Mouse (Mus musculus) heart, embryonic 14.5 days (tissue): ENCODE data around the gene Zmynd10. TPM values are rescaled to one million over a fixed set of nuclear protein-coding genes. Genes with fewer than 3 reads are reported as not detected.

Experiments used
- ATAC-seq: fragments of 200-750 bp; cut with Nextera tagmentation; 2 replicates; pipeline ENCODE4 v1.8.0; 2017; ENCODE audit warnings: low read depth, moderate TSS enrichment; ENCODE audit not compliant: insufficient number of reproducible peaks, insufficient read depth, low FRiP score
- H3K27ac ChIP-seq, 2 experiments: fragments of 200-500 bp in 1 of 2; fragments of 300-500 bp in 1 of 2; sonication (generic) in 1 of 2; replicated peaks in 1 of 2; 2 replicates each; pipeline ENCODE4 v1.5.1; 2012 to 2014; ENCODE audit warnings: low read depth in 2 of 2, low read length in 2 of 2, control low read depth in 1 of 2, mild to moderate bottlenecking in 1 of 2, mixed read lengths in 1 of 2; ENCODE audit not compliant: control insufficient read depth in 1 of 2, insufficient read depth in 1 of 2
- H3K27me3 ChIP-seq: fragments of 300-500 bp; sonication (generic); 2 replicates; pipeline ENCODE4 v1.6.1; 2014; ENCODE audit warnings: mild to moderate bottlenecking, low read length, control low read depth; ENCODE audit not compliant: control insufficient read depth, insufficient read depth
- H3K36me3 ChIP-seq: fragments of 300-500 bp; sonication (generic); 2 replicates; pipeline ENCODE4 v1.6.1; 2014; ENCODE audit warnings: mild to moderate bottlenecking, control low read depth, low read length, mixed read lengths; ENCODE audit not compliant: control insufficient read depth, insufficient read depth
- H3K4me1 ChIP-seq, 2 experiments: fragments of 200-500 bp in 1 of 2; fragments of 300-500 bp in 1 of 2; sonication (generic) in 1 of 2; 2 replicates each; pipeline ENCODE4 v1.6.1; 2012 to 2014; ENCODE audit warnings: low read length in 2 of 2, control low read depth in 1 of 2, mixed read lengths in 1 of 2; ENCODE audit not compliant: control insufficient read depth in 2 of 2, insufficient read depth in 2 of 2
- H3K4me2 ChIP-seq: fragments of 300-500 bp; sonication (generic); 2 replicates; pipeline ENCODE4 v1.6.1; 2014; ENCODE audit warnings: mild to moderate bottlenecking, low read length
- H3K4me3 ChIP-seq, 2 experiments: fragments of 200-500 bp in 1 of 2; fragments of 300-500 bp in 1 of 2; sonication (generic) in 1 of 2; 2 replicates each; pipeline ENCODE4 v1.5.1; 2012 to 2014; ENCODE audit warnings: low read length in 2 of 2, mild to moderate bottlenecking in 2 of 2, control low read depth in 1 of 2, low read depth in 1 of 2, moderate library complexity in 1 of 2; ENCODE audit not compliant: control insufficient read depth in 1 of 2, insufficient read depth in 1 of 2
- H3K9ac ChIP-seq: fragments of 300-500 bp; sonication (generic); 2 replicates; pipeline ENCODE4 v1.6.1; 2014; ENCODE audit warnings: mild to moderate bottlenecking, low read length
- H3K9me3 ChIP-seq: fragments of 300-500 bp; sonication (generic); 2 replicates; pipeline ENCODE4 v1.6.1; 2016; ENCODE audit warnings: low read length, control low read depth; ENCODE audit not compliant: control insufficient read depth
- WGBS: fragments of 180-500 bp; shearing (Covaris S2); extraction: QIAGEN DNeasy Blood & Tissue Kit; methylation state at CpG from one replicate; pipeline ENCODE4 v1.1.7; 2014; 5-methylcytosine and 5-hydroxymethylcytosine counted together
- polyA plus RNA-seq: library from polyadenylated mRNA; unstranded; fragments of >200 nt; fragmentation: Nextera tagmentation; extraction: Ambion mirVana; gene quantifications from 2 replicates; pipeline ENCODE4 v1.2.1, GENCODE M21; 2014

Zmynd10 gene
- polyA plus RNA-seq, 1 experiment from 2014 or later = not detected

GRCm38 (mm10) chr9:107512326-107512725 is 34.8 kb upstream of the Zmynd10 start:
- Histone ChIP-seq H3K4me2 (no peak overlapping the region), H3K9me3 (no peaks in the 10 kb centered on the region), H3K36me3 (no peaks in the 10 kb centered on the region), H3K27me3 (peaks cover 4% of the 10 kb centered on the region; the same call in 1 of the 2 replicates), H3K4me3 (no peak overlapping the region), H3K4me1 (peaks cover under 1 to 4% of the 10 kb centered on the region in 2 experiments; a peak in 2 of 4 replicates), H3K9ac (no peak overlapping the region), H3K27ac (no peak overlapping the region)
- WGBS = 81% methylated on average over 16 of the region's 16 CpGs
- ATAC-seq = no peak

- 26% methylated on average over 14 of the region's 14 CpGs for WGBS
- no peak for ATAC-seq
- no peaks in the 10 kb centered on the region for H3K9me3 ChIP-seq
- no peak overlapping the region for H3K4me2 ChIP-seq
- no peak overlapping the region for H3K9ac ChIP-seq
- H3K27ac ChIP-seq = no peak overlapping the region
- H3K4me1 ChIP-seq = peaks cover 0 to 4% of the 10 kb centered on the region in 2 experiments; a peak in 1 of 4 replicates
- H3K27me3 ChIP-seq = peaks cover 4% of the 10 kb centered on the region; the same call in 1 of the 2 replicates
- no peaks in the 10 kb centered on the region for H3K36me3 ChIP-seq
- no peak overlapping the region for H3K4me3 ChIP-seq
Observed at GRCm38 (mm10) chr9:107514303-107514955, 32.7 kb upstream of the Zmynd10 start.

GRCm38 (mm10) chr9:107520331-107520730 is 26.8 kb upstream of the Zmynd10 start:
- Histone ChIP-seq H3K4me3 (no peak overlapping the region), H3K27ac (no peak overlapping the region), H3K9me3 (no peaks in the 10 kb centered on the region), H3K4me1 (peaks cover 9 to 11% of the 10 kb centered on the region in 2 experiments; a peak in 3 of 4 replicates), H3K4me2 (no peak overlapping the region), H3K9ac (no peak overlapping the region), H3K36me3 (no peaks in the 10 kb centered on the region), H3K27me3 (peaks cover 4% of the 10 kb centered on the region)
- whole genome bisulfite sequencing = 67% methylated on average over 6 of the region's 6 CpGs
- no peak for ATAC-seq

- WGBS = 58% methylated on average over 5 of the region's 5 CpGs
- Histone ChIP-seq H3K9me3 (no peaks in the 10 kb centered on the region), H3K27me3 (peaks cover 12% of the 10 kb centered on the region), H3K36me3 (no peaks in the 10 kb centered on the region), H3K4me3 (no peak overlapping the region), H3K9ac (no peak overlapping the region), H3K27ac (no peak overlapping the region), H3K4me1 (peaks cover 9 to 12% of the 10 kb centered on the region in 2 experiments), H3K4me2 (peak overlapping the region; percentile 59)
- ATAC-seq = no peak
Observed at GRCm38 (mm10) chr9:107521190-107521589, 25.9 kb upstream of the Zmynd10 start.

DNA sequence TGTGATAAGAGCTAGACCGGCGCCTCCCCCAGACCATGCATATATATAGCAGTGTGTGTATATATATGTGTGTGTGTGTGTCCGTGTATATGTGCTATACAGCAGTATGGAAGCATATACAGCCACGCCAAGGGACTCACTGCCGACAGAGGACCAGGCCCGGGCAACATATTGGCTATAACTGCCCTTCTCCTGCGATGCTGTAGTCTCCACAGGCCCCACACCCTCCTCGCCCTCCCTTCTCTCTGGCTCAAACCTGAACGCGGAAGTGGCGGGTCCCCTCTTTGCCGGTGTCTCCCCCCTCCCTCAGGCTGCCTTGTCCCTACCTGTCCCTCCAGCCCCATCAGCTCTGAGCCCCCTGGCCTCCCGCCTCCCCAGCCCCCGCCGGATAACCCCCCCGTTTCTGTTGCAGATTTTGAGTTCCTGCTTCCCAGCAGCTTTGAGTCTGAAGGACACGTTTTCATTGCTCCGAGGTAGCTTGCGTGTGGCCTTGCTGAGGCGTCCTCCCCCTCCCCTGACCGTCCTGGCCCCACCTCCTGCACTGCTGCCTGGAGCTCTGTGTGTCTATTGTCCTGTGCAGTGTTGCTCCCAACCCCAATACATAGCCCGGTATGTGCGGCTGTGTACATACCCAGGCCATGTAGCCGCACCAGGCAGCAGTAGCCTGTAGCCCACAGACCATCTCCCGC is 25.2 kb upstream of the Zmynd10 start:
- no peaks in the 10 kb centered on the region for H3K9me3 ChIP-seq
- peak overlapping the region; percentile 44 for H3K9ac ChIP-seq
- peak overlapping the region; percentile 59 for H3K4me2 ChIP-seq
- H3K36me3 ChIP-seq = no peaks in the 10 kb centered on the region
- WGBS = 24% methylated on average over 25 of the region's 25 CpGs
- H3K27ac ChIP-seq = peak overlapping the region; percentile 31 to 33; a peak in 2 of 4 replicates
- H3K27me3 ChIP-seq = peaks cover 16% of the 10 kb centered on the region
- ATAC-seq = peak; percentile 29; the same call in 1 of the 2 replicates
- H3K4me3 ChIP-seq = 0 out of 4 replicates have a peak overlapping the region, but pooled peaks have one; percentile 8 to 16
- H3K4me1 ChIP-seq = peaks cover 13 to 19% of the 10 kb centered on the region in 2 experiments

GRCm38 (mm10) chr9:107522400-107522711 is 24.7 kb upstream of the Zmynd10 start:
- H3K27ac ChIP-seq = peak overlapping the region in 1 of 2 experiments; percentile 33; a peak in 1 of 4 replicates
- peaks cover 16% of the 10 kb centered on the region for H3K27me3 ChIP-seq
- peaks cover 15 to 24% of the 10 kb centered on the region in 2 experiments for H3K4me1 ChIP-seq
- WGBS = 50% methylated on average over 2 of the region's 2 CpGs
- H3K36me3 ChIP-seq = no peaks in the 10 kb centered on the region
- peak overlapping the region; percentile 59 for H3K4me2 ChIP-seq
- no peak overlapping the region for H3K4me3 ChIP-seq
- H3K9ac ChIP-seq = peak overlapping the region; percentile 44
- no peaks in the 10 kb centered on the region for H3K9me3 ChIP-seq
- ATAC-seq = no peak

GRCm38 (mm10) chr9:107526198-107527026 is 20.7 kb upstream of the Zmynd10 start:
- Histone ChIP-seq H3K4me3 (peak overlapping the region; percentile 33 to 40), H3K4me2 (peak overlapping the region; percentile 65), H3K27me3 (peaks cover 20% of the 10 kb centered on the region), H3K36me3 (no peaks in the 10 kb centered on the region), H3K27ac (no peak overlapping the region), H3K9me3 (no peaks in the 10 kb centered on the region), H3K9ac (no peak overlapping the region), H3K4me1 (peaks cover 15 to 24% of the 10 kb centered on the region in 2 experiments)
- 0 out of 2 replicates have a peak, but pooled peaks have one; percentile 28 for ATAC-seq
- WGBS = 13% methylated on average over 44 of the region's 44 CpGs
